Mouse (Mus musculus): ENCODE results near the gene Fam131c. TPM values are rescaled to one million over a fixed set of nuclear protein-coding genes. Genes with fewer than 3 reads are reported as not detected.

Gene Fam131c
- polyA plus RNA-seq, 1 experiment, result 18.2 TPM

DNA sequence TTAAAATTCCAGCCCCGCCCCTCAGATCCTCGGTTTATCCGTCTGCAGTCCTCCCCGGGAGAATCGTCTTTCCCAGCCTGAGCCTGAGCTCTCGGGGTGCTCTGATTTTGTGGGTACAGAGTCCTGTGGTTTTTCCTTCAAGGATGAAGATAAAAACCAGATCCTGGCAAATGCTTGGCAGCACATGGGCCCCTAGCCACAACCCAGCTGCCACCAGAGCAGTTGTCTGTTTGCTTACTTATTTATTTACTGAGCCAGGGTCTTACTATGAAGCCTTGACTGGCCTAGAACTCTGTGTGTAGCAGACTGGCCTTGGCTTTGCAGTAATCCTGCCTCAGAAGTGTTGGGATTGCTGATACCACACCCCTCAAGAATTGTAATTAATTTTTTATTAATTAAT lies 8.8 kb upstream of the Fam131c start:
- TF ChIP-seq CTCF (IDR thresholded peaks at IDR 0.05; ENCODE audit: borderline replicate concordance, insufficient read depth, low read depth, low read length), result no peak
- no peak for TF ChIP-seq POLR2A (IDR thresholded peaks at IDR 0.05; ENCODE audit: borderline replicate concordance, insufficient read depth, low read length)
- 84% methylated on average over 6 of the region's 6 CpGs for WGBS

DNA sequence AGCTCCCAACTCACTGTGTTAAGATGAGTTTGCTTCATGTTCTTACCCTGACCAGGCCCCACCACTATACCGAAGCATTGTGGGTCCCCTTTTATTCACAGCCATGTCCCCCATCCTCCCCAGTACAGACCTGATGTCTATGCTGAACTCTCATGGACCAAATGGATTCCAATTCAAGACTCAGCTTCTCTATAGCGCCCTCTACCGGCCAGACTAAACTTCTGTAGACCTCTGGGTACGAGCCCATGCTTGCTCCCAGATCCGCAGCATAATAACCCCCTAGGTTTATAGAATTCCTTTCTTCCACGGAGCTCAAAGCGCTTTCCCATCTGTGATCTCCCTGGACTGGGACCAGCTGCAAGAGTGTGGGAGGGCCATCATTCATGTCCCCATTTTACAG lies 7.2 kb upstream of the Fam131c start:
- WGBS, result 38% methylated on average over 7 of the region's 7 CpGs
- peaks cover 4% of the 10 kb centered on the region for H3K4me1 ChIP-seq (ENCODE audit: control insufficient read depth, insufficient read depth, low read length)
- no peak overlapping the region for H3K27ac ChIP-seq (ENCODE audit: insufficient read depth, low read length)
- DNase-seq, result no peak
- TF ChIP-seq CTCF (IDR thresholded peaks at IDR 0.05; ENCODE audit: borderline replicate concordance, insufficient read depth, low read depth, low read length) (peak; percentile 31; the same call in 1 of the 2 replicates), POLR2A (IDR thresholded peaks at IDR 0.05; ENCODE audit: borderline replicate concordance, insufficient read depth, low read length) (no peak)
- no peaks in the 10 kb centered on the region for H3K27me3 ChIP-seq (ENCODE audit: control insufficient read depth, insufficient read depth, low read length)
- H3K4me3 ChIP-seq (replicated peaks; ENCODE audit: insufficient read depth, low read depth, low read length), result no peak overlapping the region

More for the DNA sequence above, 8.8 kb upstream of the Fam131c start:
- H3K4me1 ChIP-seq (ENCODE audit: control insufficient read depth, insufficient read depth, low read length), result peaks cover 4% of the 10 kb centered on the region
- DNase-seq, result no peak
- no peaks in the 10 kb centered on the region for H3K27me3 ChIP-seq (ENCODE audit: control insufficient read depth, insufficient read depth, low read length)
- no peak overlapping the region for H3K4me3 ChIP-seq (replicated peaks; ENCODE audit: insufficient read depth, low read depth, low read length)
- no peak overlapping the region for H3K27ac ChIP-seq (ENCODE audit: insufficient read depth, low read length)

DNA sequence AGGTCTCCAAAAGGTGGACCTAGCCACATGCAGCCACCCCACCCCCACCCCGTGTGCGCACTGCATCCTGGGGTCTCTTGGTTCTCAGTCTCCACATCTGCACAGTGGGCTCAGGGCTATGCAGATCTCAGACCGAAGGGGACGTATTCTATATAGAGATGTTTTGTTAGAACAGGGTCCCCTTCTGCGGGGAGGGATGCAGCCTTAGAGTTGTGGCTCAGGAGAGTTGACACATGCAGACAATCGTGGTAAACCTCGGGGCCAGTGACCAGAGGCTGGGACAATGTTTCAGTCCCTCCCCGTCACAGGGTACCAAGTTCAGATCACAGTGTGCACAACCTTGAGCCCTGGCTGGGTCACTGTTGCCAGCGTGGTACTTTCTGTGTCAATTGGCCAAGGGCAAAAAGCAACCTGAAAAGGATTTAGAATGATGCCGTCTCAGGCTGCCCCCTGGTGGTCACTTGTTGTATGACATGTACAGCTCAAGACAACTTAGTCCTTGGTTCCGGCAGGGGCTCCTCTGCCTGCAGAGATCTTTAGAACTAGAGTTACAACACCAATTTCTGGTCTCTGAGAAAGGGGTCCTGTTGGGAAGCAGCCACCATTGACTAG lies 5.0 kb upstream of the Fam131c start:
- TF ChIP-seq POLR2A (IDR thresholded peaks at IDR 0.05; ENCODE audit: borderline replicate concordance, insufficient read depth, low read length) (no peak), CTCF (IDR thresholded peaks at IDR 0.05; ENCODE audit: borderline replicate concordance, insufficient read depth, low read depth, low read length) (peak; percentile 86)
- WGBS, result 28% methylated on average over 11 of the region's 11 CpGs
- DNase-seq, result peak; percentile 61 to 75
- H3K4me3 ChIP-seq (replicated peaks; ENCODE audit: insufficient read depth, low read depth, low read length), result no peak overlapping the region
- H3K4me1 ChIP-seq (ENCODE audit: control insufficient read depth, insufficient read depth, low read length), result peaks cover 4% of the 10 kb centered on the region; the same call in 1 of the 2 replicates
- no peak overlapping the region for H3K27ac ChIP-seq (ENCODE audit: insufficient read depth, low read length)
- no peaks in the 10 kb centered on the region for H3K27me3 ChIP-seq (ENCODE audit: control insufficient read depth, insufficient read depth, low read length)

DNA sequence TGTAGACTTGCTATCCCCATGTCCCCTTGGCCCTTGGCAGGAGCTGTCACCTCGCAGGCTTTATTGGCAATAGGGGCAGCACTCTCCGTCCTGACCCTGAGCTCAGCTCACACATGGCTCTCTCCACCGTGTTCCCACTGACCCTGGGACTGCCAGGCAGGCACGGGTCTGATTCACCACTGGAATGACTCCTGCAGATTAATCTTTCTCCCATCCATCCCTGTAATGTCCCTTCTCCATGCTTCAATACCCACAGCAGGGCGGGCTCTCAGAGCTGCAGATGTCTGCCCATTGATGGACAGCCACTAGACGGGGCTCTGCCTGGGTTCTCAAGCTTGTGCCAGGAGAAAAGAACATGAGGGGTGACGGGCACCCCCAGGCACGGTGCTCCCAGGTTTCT lies 2.9 kb upstream of the Fam131c start:
- peaks cover 4% of the 10 kb centered on the region; the same call in 1 of the 2 replicates for H3K4me1 ChIP-seq (ENCODE audit: control insufficient read depth, insufficient read depth, low read length)
- H3K4me3 ChIP-seq (replicated peaks; ENCODE audit: insufficient read depth, low read depth, low read length), result no peak overlapping the region
- TF ChIP-seq POLR2A (IDR thresholded peaks at IDR 0.05; ENCODE audit: borderline replicate concordance, insufficient read depth, low read length) (no peak), CTCF (IDR thresholded peaks at IDR 0.05; ENCODE audit: borderline replicate concordance, insufficient read depth, low read depth, low read length) (no peak)
- DNase-seq, result no peak
- H3K27me3 ChIP-seq (ENCODE audit: control insufficient read depth, insufficient read depth, low read length), result no peaks in the 10 kb centered on the region
- WGBS, result 30% methylated on average over 8 of the region's 8 CpGs
- H3K27ac ChIP-seq (ENCODE audit: insufficient read depth, low read length), result no peak overlapping the region

DNA sequence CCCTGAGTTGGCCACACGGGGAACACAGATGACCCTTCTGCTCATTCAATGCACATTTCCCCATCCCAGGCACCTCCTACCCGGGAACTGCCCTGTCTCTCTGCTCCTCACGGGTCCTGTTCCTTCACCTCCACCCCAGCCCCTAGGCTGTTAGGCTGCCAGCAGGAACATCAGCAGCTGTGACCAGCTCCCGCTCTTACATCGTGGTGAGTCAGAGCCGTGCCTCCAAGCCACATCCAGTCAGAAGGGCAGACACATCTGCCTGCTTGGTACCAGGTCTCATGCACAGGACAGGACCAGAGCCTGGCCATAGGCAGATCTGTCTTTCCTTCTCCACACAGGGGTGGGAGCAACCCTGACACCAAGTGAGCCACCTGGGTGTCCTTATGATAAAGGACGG lies 2.1 kb upstream of the Fam131c start:
- H3K4me3 ChIP-seq (replicated peaks; ENCODE audit: insufficient read depth, low read depth, low read length), result no peak overlapping the region
- no peak for DNase-seq
- 78% methylated on average over 7 of the region's 7 CpGs for WGBS
- H3K27ac ChIP-seq (ENCODE audit: insufficient read depth, low read length), result no peak overlapping the region
- H3K27me3 ChIP-seq (ENCODE audit: control insufficient read depth, insufficient read depth, low read length), result no peaks in the 10 kb centered on the region
- peaks cover 4% of the 10 kb centered on the region; the same call in 1 of the 2 replicates for H3K4me1 ChIP-seq (ENCODE audit: control insufficient read depth, insufficient read depth, low read length)
- TF ChIP-seq POLR2A (IDR thresholded peaks at IDR 0.05; ENCODE audit: borderline replicate concordance, insufficient read depth, low read length) (no peak), CTCF (IDR thresholded peaks at IDR 0.05; ENCODE audit: borderline replicate concordance, insufficient read depth, low read depth, low read length) (no peak)

DNA sequence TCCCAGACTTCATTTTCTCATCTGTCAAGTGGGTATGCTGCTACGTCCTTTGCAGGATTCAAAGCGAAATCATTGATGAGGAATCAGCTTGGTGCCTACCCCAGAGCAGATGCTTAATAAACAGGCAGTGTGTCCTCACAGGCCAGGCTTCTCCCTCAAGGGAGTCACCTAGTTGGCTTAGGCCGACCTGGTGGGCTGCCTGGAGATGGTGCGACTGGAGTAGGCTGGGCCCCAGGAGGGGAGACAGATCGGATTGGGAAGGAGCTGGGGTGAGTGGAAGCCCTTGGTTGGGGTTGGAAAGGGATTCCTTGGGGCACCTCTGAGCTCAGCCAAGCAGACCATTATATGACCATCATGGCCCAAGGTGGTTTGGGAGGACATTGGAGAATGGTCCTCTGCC lies 4.4 kb downstream of the Fam131c start:
- 83% methylated on average over 5 of the region's 5 CpGs for WGBS

DNA sequence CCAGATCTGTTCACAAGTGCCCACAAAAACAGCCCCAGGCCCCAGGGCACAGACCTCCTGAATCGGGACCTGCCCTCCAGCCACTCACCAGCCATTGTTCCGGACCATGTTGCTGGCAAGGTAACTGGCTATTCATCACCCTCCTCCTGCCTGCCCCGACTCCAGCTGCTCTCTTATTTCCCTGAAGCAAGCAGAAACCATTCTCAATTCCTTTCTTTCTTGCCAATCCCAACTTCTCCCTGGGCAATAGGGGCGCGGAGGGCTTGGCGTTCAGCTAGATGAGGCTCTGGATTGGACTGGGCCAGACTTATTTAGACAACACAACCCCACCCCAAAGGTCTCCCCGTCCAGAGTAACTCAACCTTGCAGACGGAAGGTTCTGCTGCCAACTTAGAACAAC lies 11.7 kb downstream of the Fam131c start:
- no peak for DNase-seq
- WGBS, result 25% methylated on average over 8 of the region's 8 CpGs
- Histone ChIP-seq H3K27me3 (ENCODE audit: control insufficient read depth, insufficient read depth, low read length) (no peaks in the 10 kb centered on the region), H3K27ac (ENCODE audit: insufficient read depth, low read length) (no peak overlapping the region), H3K4me3 (replicated peaks; ENCODE audit: insufficient read depth, low read depth, low read length) (no peak overlapping the region), H3K4me1 (ENCODE audit: control insufficient read depth, insufficient read depth, low read length) (no peaks in the 10 kb centered on the region)
- no peak for TF ChIP-seq POLR2A (IDR thresholded peaks at IDR 0.05; ENCODE audit: borderline replicate concordance, insufficient read depth, low read length)
- no peak for TF ChIP-seq CTCF (IDR thresholded peaks at IDR 0.05; ENCODE audit: borderline replicate concordance, insufficient read depth, low read depth, low read length)

More for the DNA sequence above, 4.4 kb downstream of the Fam131c start:
- DNase-seq, result no peak
- TF ChIP-seq CTCF (IDR thresholded peaks at IDR 0.05; ENCODE audit: borderline replicate concordance, insufficient read depth, low read depth, low read length) (no peak), POLR2A (IDR thresholded peaks at IDR 0.05; ENCODE audit: borderline replicate concordance, insufficient read depth, low read length) (no peak)
- H3K27me3 ChIP-seq (ENCODE audit: control insufficient read depth, insufficient read depth, low read length), result no peaks in the 10 kb centered on the region
- no peaks in the 10 kb centered on the region for H3K4me1 ChIP-seq (ENCODE audit: control insufficient read depth, insufficient read depth, low read length)
- H3K4me3 ChIP-seq (replicated peaks; ENCODE audit: insufficient read depth, low read depth, low read length), result no peak overlapping the region
- H3K27ac ChIP-seq (ENCODE audit: insufficient read depth, low read length), result no peak overlapping the region

DNA sequence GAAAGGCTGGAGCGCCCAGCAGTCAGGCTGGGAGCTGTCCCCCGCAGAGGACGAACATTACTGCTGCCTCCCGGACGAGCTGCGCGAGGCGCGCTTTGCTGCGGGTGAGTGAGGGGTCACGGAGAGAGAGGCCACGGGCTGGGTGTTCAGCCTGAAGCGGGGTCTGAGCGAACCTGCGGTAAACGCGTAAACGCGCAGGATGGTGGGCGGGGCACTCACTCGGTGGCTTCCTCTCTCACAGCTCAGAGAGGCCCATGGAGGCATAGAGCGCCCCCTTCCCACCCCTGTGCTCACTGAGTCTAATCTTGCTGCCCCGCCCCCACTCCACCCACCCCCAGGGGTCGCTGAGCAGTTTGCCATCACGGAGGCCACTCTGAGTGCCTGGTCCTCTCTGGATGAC lies 14.4 kb downstream of the Fam131c start:
- DNase-seq, result no peak
- 2% methylated on average over 24 of the region's 25 CpGs for WGBS
- H3K4me3 ChIP-seq (replicated peaks; ENCODE audit: insufficient read depth, low read depth, low read length), result no peak overlapping the region
- TF ChIP-seq POLR2A (IDR thresholded peaks at IDR 0.05; ENCODE audit: borderline replicate concordance, insufficient read depth, low read length), result no peak
- no peak for TF ChIP-seq CTCF (IDR thresholded peaks at IDR 0.05; ENCODE audit: borderline replicate concordance, insufficient read depth, low read depth, low read length)
- no peak overlapping the region for H3K27ac ChIP-seq (ENCODE audit: insufficient read depth, low read length)
- no peaks in the 10 kb centered on the region; the same call in 1 of the 2 replicates for H3K4me1 ChIP-seq (ENCODE audit: control insufficient read depth, insufficient read depth, low read length)
- H3K27me3 ChIP-seq (ENCODE audit: control insufficient read depth, insufficient read depth, low read length), result no peaks in the 10 kb centered on the region
